Mouse (Mus musculus) kidney, adult 2 months (tissue): Measurements from ENCODE around the gene AC153137.1.
"Not testable (repeated sequence)": the region's sequence is repeated elsewhere in the genome, so short reads cannot be mapped to it uniquely, and the experiment has no call there.

Experiments
- CTCF ChIP-seq: fragments of 200-500 bp; conservative IDR thresholded peaks from 2 replicates; pipeline ENCODE4 v1.5.1; 2011; ENCODE audit warnings: low read depth, mild to moderate bottlenecking, control low read depth, low read length, moderate library complexity, mixed read lengths; ENCODE audit not compliant: insufficient read depth, insufficient read length
- POLR2A ChIP-seq: fragments of 200-500 bp; IDR thresholded peaks from one replicate; pipeline ENCODE4 v1.6.1; 2011; ENCODE audit warnings: low read depth, low read length, control low read depth

- not testable (repeated sequence) for TF ChIP-seq POLR2A, CTCF
These were observed at the start of gene AC153137.1 for GRCm38 (mm10) chr1:30977868-30978267.
